Mouse (Mus musculus) stomach, postnatal 0 days (tissue): ENCODE results near the gene Prnd.

ENCODE experiments used
- CTCF ChIP-seq: IDR thresholded peaks from 2 replicates; pipeline ENCODE4 v1.5.1; 2016; ENCODE audit warnings: antibody characterized with exemption, low read depth, mild to moderate bottlenecking, moderate library complexity
- EP300 ChIP-seq: optimal IDR thresholded peaks from 2 replicates; pipeline ENCODE3; 2016; ENCODE audit warnings: antibody characterized with exemption

- TF ChIP-seq CTCF (no peak), EP300 (no peak)
These were observed 26.0 kb downstream of the Prnd start for GRCm38 (mm10) chr2:131976663-131977062.
